Mouse (Mus musculus) E14TG2a.4 (cell line): ENCODE results near the gene Tacr1.

ENCODE experiments used
- CTCF ChIP-seq: conservative IDR thresholded peaks from 2 replicates; pipeline ENCODE4 v1.5.1; 2014; ENCODE audit warnings: low read length
- NANOG ChIP-seq: IDR thresholded peaks from 2 replicates; pipeline ENCODE4 v1.6.1; 2014; ENCODE audit warnings: borderline replicate concordance, low read length, mixed read lengths

DNA sequence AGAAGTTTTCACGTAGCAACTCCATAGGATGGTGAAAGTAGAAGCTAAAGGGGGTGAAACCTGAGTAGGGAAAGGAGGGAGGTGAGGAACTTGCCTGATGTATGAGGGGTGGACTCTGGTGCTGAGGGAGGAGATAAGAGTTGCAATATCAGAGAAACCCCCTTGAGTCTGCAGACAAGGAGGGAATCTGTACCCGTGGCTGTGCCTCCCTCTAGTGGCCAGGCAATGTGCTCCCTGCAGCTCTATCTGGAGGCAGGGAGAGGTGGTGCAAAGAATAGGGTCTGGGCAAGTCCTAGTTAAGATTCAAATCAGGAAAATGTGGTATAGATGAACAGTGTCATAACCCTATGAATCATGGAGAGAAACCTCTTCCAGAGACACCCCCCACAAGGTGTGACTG, 201.5 kb downstream of the Tacr1 start:
- TF ChIP-seq CTCF, result peak; percentile 73
- TF ChIP-seq NANOG, result no peak
